ENCODE assay signal across 8 mouse cellular contexts in genomic region chr6:83455328-83456130, GRCm38 (mm10). TPM values are rescaled to one million over a fixed set of nuclear protein-coding genes. Genes with fewer than 3 reads are reported as not detected.
A peak's percentile ranks its signal among the peaks of the same experiment; 100 is the strongest.
DNase-seq lines count a peak whose midpoint lies in the region; ATAC-seq lines count a peak whose summit lies in the region.

No protein-coding gene starts in this region.

- peaks cover 81% of the 10 kb centered on the region for H3K4me1 ChIP-seq in heart, embryonic 13.5 days
- H3K4me1 ChIP-seq in liver, embryonic 11.5 days (replicated peaks; ENCODE audit: control insufficient read depth, insufficient read depth, low read length), result peaks cover 61% of the 10 kb centered on the region

- H3K9me3 ChIP-seq in heart, embryonic 13.5 days, result no peaks in the 10 kb centered on the region
- no peaks in the 10 kb centered on the region for H3K9me3 ChIP-seq in liver, embryonic 11.5 days (ENCODE audit: control insufficient read depth, low read length)

- peak overlapping the region; percentile 95 for H3K27ac ChIP-seq in heart, embryonic 13.5 days (replicated peaks)
- H3K27ac ChIP-seq in liver, embryonic 11.5 days (ENCODE audit: low read depth, low read length), result peak overlapping the region; percentile 97

- DNase-seq in layer of hippocampus, adult 9-11 months, result peak; percentile 41
- no peak for DNase-seq in layer of hippocampus, postnatal 36 days
- DNase-seq in brain, adult 2 months (ENCODE audit: low read depth, low spot score), result peak; percentile 41
- DNase-seq in liver, embryonic 11.5 days (ENCODE audit: low spot score), result peak; percentile 64
- DNase-seq in naive thymus-derived CD4-positive, alpha-beta T cell, adult 2 months (ENCODE audit: low read depth), result peak; percentile 74
- no peak for DNase-seq in layer of hippocampus, adult 9-10 months (ENCODE audit: low spot score)
- no peak for DNase-seq in left cerebral cortex, postnatal 25 days (ENCODE audit: low spot score in 2 of 2)

- H3K4me3 ChIP-seq in heart, embryonic 13.5 days, result peak overlapping the region; percentile 88
- peak overlapping the region; percentile 85 for H3K4me3 ChIP-seq in liver, embryonic 11.5 days (ENCODE audit: low read depth, low read length)

- WGBS in heart, embryonic 13.5 days, result under 1% methylated on average over 12 of the region's 41 CpGs
- WGBS in liver, embryonic 11.5 days, result under 1% methylated on average over 37 of the region's 41 CpGs

- intact Hi-C loops in left cerebral cortex, postnatal 25 days (cut with DNase I), result loop anchor here (5.0 kb wide), 1 partner anchor 52 kb away; the partner anchor contains the start of gene Dguok

- H3K36me3 ChIP-seq in heart, embryonic 13.5 days, result peaks cover 11% of the 10 kb centered on the region; the same call in 1 of the 2 replicates
- peaks cover 3% of the 10 kb centered on the region for H3K36me3 ChIP-seq in liver, embryonic 11.5 days (ENCODE audit: control insufficient read depth, insufficient read depth, low read length)

- no peak for ATAC-seq in heart, embryonic 13.5 days (ENCODE audit: extremely low read depth, insufficient number of reproducible peaks, low FRiP score, low TSS enrichment)
- peak; percentile 18; the same call in 1 of the 2 replicates for ATAC-seq in liver, embryonic 11.5 days (replicated peaks; ENCODE audit: low FRiP score)

- H3K27me3 ChIP-seq in heart, embryonic 13.5 days (replicated peaks), result peaks cover 6% of the 10 kb centered on the region; the same call in 1 of the 2 replicates
- no peaks in the 10 kb centered on the region for H3K27me3 ChIP-seq in liver, embryonic 11.5 days (replicated peaks; ENCODE audit: control insufficient read depth, insufficient read depth, low read length)

- H3K9ac ChIP-seq in heart, embryonic 13.5 days, result peak overlapping the region; percentile 97
- peak overlapping the region; percentile 94 for H3K9ac ChIP-seq in liver, embryonic 11.5 days (ENCODE audit: low read depth, low read length)

- H3K4me2 ChIP-seq in heart, embryonic 13.5 days, result peak overlapping the region; percentile 96
- peak overlapping the region; percentile 96 for H3K4me2 ChIP-seq in liver, embryonic 11.5 days

RNA-seq across cellular contexts. Expression of gene Tet3, which starts 3.4 kb away (rescaled TPM):
- total RNA-seq in layer of hippocampus, postnatal 36 days (2021), result 10 to 100 TPM; 58.9 to 67.8 TPM
- polyA plus RNA-seq in heart, embryonic 13.5 days (2015; fragmentation: Nextera tagmentation; extraction: Ambion mirVana), result 27.7 and 30.6 TPM in 2 replicates
- polyA plus RNA-seq in liver, embryonic 11.5 days (2014; fragmentation: Nextera tagmentation; extraction: Ambion mirVana), result 22.0 and 22.8 TPM in 2 replicates
- 10 to 100 TPM; 86.4 to 87.3 TPM for total RNA-seq in left cerebral cortex, postnatal 25 days (2021)

RNA-seq across cellular contexts. Expression of gene Dguok, which starts 51.2 kb away (rescaled TPM):
- total RNA-seq in layer of hippocampus, postnatal 36 days (2021), result 10 to 100 TPM; 32.7 to 41.9 TPM
- polyA plus RNA-seq in heart, embryonic 13.5 days (2015; fragmentation: Nextera tagmentation; extraction: Ambion mirVana), result 54.0 and 55.2 TPM in 2 replicates
- polyA plus RNA-seq in liver, embryonic 11.5 days (2014; fragmentation: Nextera tagmentation; extraction: Ambion mirVana), result 43.4 and 44.7 TPM in 2 replicates
- total RNA-seq in left cerebral cortex, postnatal 25 days (2021), result 10 to 100 TPM; 23.3 to 25.3 TPM

Comparison
In these comparisons a context has a peak if more than half of its experiments do, and no peak if none do; other contexts are left out.
1. DNase-seq: peak in layer of hippocampus, adult 9-11 months (single experiment), brain, adult 2 months (single experiment), liver, embryonic 11.5 days (single experiment) and naive thymus-derived CD4-positive, alpha-beta T cell, adult 2 months (single experiment); none in layer of hippocampus, postnatal 36 days (0 of 2), layer of hippocampus, adult 9-10 months (single experiment) and left cerebral cortex, postnatal 25 days (0 of 2).